15 mouse cellular contexts compared by ENCODE assay signal in the genomic region with DNA sequence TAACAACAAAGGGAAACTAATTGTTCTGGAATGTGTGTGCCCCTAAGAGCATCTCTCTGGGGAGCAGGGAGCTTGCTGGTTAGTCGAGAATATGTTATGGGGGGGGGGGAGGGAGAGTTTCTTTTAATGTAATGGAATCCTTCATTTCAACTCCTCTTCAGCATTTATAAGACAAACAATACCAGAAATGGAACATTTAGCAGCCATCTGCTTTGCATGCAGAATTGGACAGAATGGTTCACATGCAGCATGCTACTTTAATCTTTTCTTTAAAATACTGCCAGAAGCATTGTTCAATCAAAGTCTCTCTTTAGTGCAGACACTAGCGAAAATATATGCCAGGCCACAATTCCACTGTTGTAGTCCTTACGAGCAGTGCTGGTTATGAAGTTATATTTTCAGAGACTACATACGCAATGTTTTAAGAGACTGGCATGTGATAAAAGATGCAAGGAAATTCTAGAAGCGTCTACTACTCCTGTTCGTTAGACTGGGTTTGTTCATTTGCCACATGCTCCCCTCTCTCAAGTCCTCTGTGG.
DNase-seq lines count a peak whose midpoint lies in the region; ATAC-seq lines count a peak whose summit lies in the region.
"Had no signal": no experiment of that assay in that cellular context is flagged by ENCODE, and none has a peak within 500 bp of the region (broad histone marks: within the 10 kb centered on the region; RNA-seq: fewer than 3 reads in every experiment).

No protein-coding gene starts in this region.

- H3K9me3 ChIP-seq in forebrain, embryonic 16.5 days (ENCODE audit: control insufficient read depth, low read length): no peaks in the 10 kb centered on the region
- no peaks in the 10 kb centered on the region for H3K9me3 ChIP-seq in forebrain, embryonic 14.5 days (replicated peaks; ENCODE audit: control insufficient read depth, low read length)
- H3K9me3 ChIP-seq in hindbrain, embryonic 10.5 days: no peaks in the 10 kb centered on the region
- H3K9me3 ChIP-seq in hindbrain, embryonic 16.5 days (ENCODE audit: control insufficient read depth, low read length): no peaks in the 10 kb centered on the region
- H3K9me3 ChIP-seq in embryonic facial prominence, embryonic 13.5 days: no peaks in the 10 kb centered on the region
- H3K9me3 ChIP-seq: forebrain, embryonic 13.5 days; heart, embryonic 15.5 days had no signal

- no peaks in the 10 kb centered on the region for H3K36me3 ChIP-seq in forebrain, embryonic 16.5 days (ENCODE audit: control insufficient read depth, insufficient read depth)
- H3K36me3 ChIP-seq in forebrain, embryonic 14.5 days (ENCODE audit: control insufficient read depth, insufficient read depth, low read length): no peaks in the 10 kb centered on the region
- H3K36me3 ChIP-seq in hindbrain, embryonic 10.5 days: no peaks in the 10 kb centered on the region
- H3K36me3 ChIP-seq in hindbrain, embryonic 16.5 days (ENCODE audit: control insufficient read depth, insufficient read depth, low read length): no peaks in the 10 kb centered on the region
- H3K36me3 ChIP-seq in embryonic facial prominence, embryonic 13.5 days: no peaks in the 10 kb centered on the region
- H3K36me3 ChIP-seq: heart, embryonic 15.5 days had no signal

- no peak overlapping the region for H3K9ac ChIP-seq in forebrain, embryonic 16.5 days (replicated peaks; ENCODE audit: low read depth, low read length)
- no peak overlapping the region for H3K9ac ChIP-seq in forebrain, embryonic 14.5 days (ENCODE audit: low read length)
- H3K9ac ChIP-seq in hindbrain, embryonic 16.5 days (ENCODE audit: low read depth, low read length): no peak overlapping the region
- H3K9ac ChIP-seq in embryonic facial prominence, embryonic 13.5 days: no peak overlapping the region
- H3K9ac ChIP-seq: forebrain, embryonic 13.5 days; heart, embryonic 15.5 days; hindbrain, embryonic 14.5 days had no signal

- H3K4me2 ChIP-seq in forebrain, embryonic 16.5 days (ENCODE audit: low read length): no peak overlapping the region
- H3K4me2 ChIP-seq in forebrain, embryonic 14.5 days (ENCODE audit: low read length): no peak overlapping the region
- no peak overlapping the region for H3K4me2 ChIP-seq in hindbrain, embryonic 16.5 days (ENCODE audit: low read length)
- no peak overlapping the region for H3K4me2 ChIP-seq in embryonic facial prominence, embryonic 13.5 days
- H3K4me2 ChIP-seq: forebrain, embryonic 13.5 days; heart, embryonic 11.5 days; heart, embryonic 15.5 days; hindbrain, embryonic 14.5 days had no signal

- WGBS in forebrain, embryonic 16.5 days: 43% methylated on average over 6 of the region's 6 CpGs
- WGBS in forebrain, embryonic 14.5 days: 56% methylated on average over 6 of the region's 6 CpGs
- WGBS in hindbrain, embryonic 10.5 days: 65% methylated on average over 6 of the region's 6 CpGs
- WGBS in hindbrain, embryonic 16.5 days: 50% methylated on average over 6 of the region's 6 CpGs
- whole genome bisulfite sequencing in embryonic facial prominence, embryonic 13.5 days: 34% methylated on average over 6 of the region's 6 CpGs

- no peak for DNase-seq in forebrain, embryonic 14.5 days (ENCODE audit: low spot score)
- no peak for DNase-seq in hindbrain, embryonic 10.5 days (ENCODE audit: low spot score)
- DNase-seq in brain, embryonic 18.5 days (ENCODE audit: low read depth, low spot score): peak; percentile 51
- no peak for DNase-seq in lung, postnatal 14 days
- DNase-seq: adrenal gland, adult 2 months; adrenal gland, postnatal 25 days; gastrocnemius, postnatal 36 days; kidney, adult 2 months had no signal

- H3K4me1 ChIP-seq in forebrain, embryonic 16.5 days (replicated peaks; ENCODE audit: control insufficient read depth, insufficient read depth, low read length): peaks cover 15% of the 10 kb centered on the region
- peaks cover 10% of the 10 kb centered on the region; the same call in 1 of the 2 replicates for H3K4me1 ChIP-seq in forebrain, embryonic 14.5 days (ENCODE audit: control insufficient read depth, insufficient read depth, low read length)
- H3K4me1 ChIP-seq in hindbrain, embryonic 10.5 days (replicated peaks): peaks cover 30% of the 10 kb centered on the region
- H3K4me1 ChIP-seq in hindbrain, embryonic 16.5 days (ENCODE audit: control insufficient read depth, insufficient read depth, low read depth, low read length): peaks cover 13% of the 10 kb centered on the region
- H3K4me1 ChIP-seq in embryonic facial prominence, embryonic 13.5 days: peaks cover 17% of the 10 kb centered on the region

- H3K27me3 ChIP-seq in forebrain, embryonic 16.5 days (replicated peaks; ENCODE audit: control insufficient read depth, insufficient read depth, low read length): no peaks in the 10 kb centered on the region
- H3K27me3 ChIP-seq in forebrain, embryonic 14.5 days (replicated peaks; ENCODE audit: control insufficient read depth, insufficient read depth, low read length): no peaks in the 10 kb centered on the region
- peaks cover 27% of the 10 kb centered on the region for H3K27me3 ChIP-seq in hindbrain, embryonic 10.5 days (ENCODE audit: insufficient read depth, poor library complexity, severe bottlenecking)
- no peaks in the 10 kb centered on the region for H3K27me3 ChIP-seq in hindbrain, embryonic 16.5 days (replicated peaks; ENCODE audit: control insufficient read depth, insufficient read depth, low read length)
- no peaks in the 10 kb centered on the region for H3K27me3 ChIP-seq in embryonic facial prominence, embryonic 13.5 days
- H3K27me3 ChIP-seq: heart, embryonic 15.5 days had no signal

- peak overlapping the region; percentile 62 for H3K27ac ChIP-seq in forebrain, embryonic 16.5 days (ENCODE audit: low read length)
- H3K27ac ChIP-seq in forebrain, embryonic 14.5 days (ENCODE audit: low read depth, low read length): no peak overlapping the region
- 0 out of 2 replicates have a peak overlapping the region, but pooled peaks have one; percentile 29 for H3K27ac ChIP-seq in hindbrain, embryonic 10.5 days
- no peak overlapping the region for H3K27ac ChIP-seq in hindbrain, embryonic 16.5 days (ENCODE audit: low read depth, low read length)
- peak overlapping the region; percentile 30 for H3K27ac ChIP-seq in embryonic facial prominence, embryonic 13.5 days
- H3K27ac ChIP-seq: forebrain, embryonic 13.5 days; hindbrain, embryonic 14.5 days had no signal

- H3K4me3 ChIP-seq in forebrain, embryonic 16.5 days (replicated peaks; ENCODE audit: low read length): no peak overlapping the region
- H3K4me3 ChIP-seq in forebrain, embryonic 14.5 days (ENCODE audit: low read depth, low read length): no peak overlapping the region
- H3K4me3 ChIP-seq in hindbrain, embryonic 10.5 days: no peak overlapping the region
- no peak overlapping the region for H3K4me3 ChIP-seq in hindbrain, embryonic 16.5 days (ENCODE audit: low read length)
- H3K4me3 ChIP-seq in embryonic facial prominence, embryonic 13.5 days: no peak overlapping the region
- H3K4me3 ChIP-seq: forebrain, embryonic 13.5 days; heart, embryonic 15.5 days had no signal

- peak; percentile 26 for ATAC-seq in forebrain, embryonic 16.5 days
- no peak for ATAC-seq in forebrain, embryonic 14.5 days
- ATAC-seq in hindbrain, embryonic 16.5 days: no peak; the same call in 1 of the 2 replicates
- no peak for ATAC-seq in embryonic facial prominence, embryonic 13.5 days (ENCODE audit: insufficient number of reproducible peaks, insufficient read depth, low FRiP score, low TSS enrichment, low read depth)
- ATAC-seq: forebrain, embryonic 13.5 days had no signal

Comparison
In these comparisons a context has a peak if more than half of its experiments do, and no peak if none do; other contexts are left out.
1. H3K27ac ChIP-seq: peak in forebrain, embryonic 16.5 days (single experiment), hindbrain, embryonic 10.5 days (single experiment) and embryonic facial prominence, embryonic 13.5 days (single experiment); none in forebrain, embryonic 14.5 days (single experiment) and hindbrain, embryonic 16.5 days (single experiment).